Mouse (Mus musculus) c-Kit-negative CD71-positive TER-119-positive erythroid progenitor cells, embryonic 14.5 days (primary cell): ENCODE results near the gene Tcl1.
"Not testable (repeated sequence)": the region's sequence is repeated elsewhere in the genome, so short reads cannot be mapped to it uniquely, and the experiment has no call there.

ENCODE experiments used
- DNase-seq: peaks from one replicate; pipeline ENCODE4 v3.0.0-alpha.2; 2013; ENCODE audit warnings: low read depth, low spot score

Tcl1 gene

DNA sequence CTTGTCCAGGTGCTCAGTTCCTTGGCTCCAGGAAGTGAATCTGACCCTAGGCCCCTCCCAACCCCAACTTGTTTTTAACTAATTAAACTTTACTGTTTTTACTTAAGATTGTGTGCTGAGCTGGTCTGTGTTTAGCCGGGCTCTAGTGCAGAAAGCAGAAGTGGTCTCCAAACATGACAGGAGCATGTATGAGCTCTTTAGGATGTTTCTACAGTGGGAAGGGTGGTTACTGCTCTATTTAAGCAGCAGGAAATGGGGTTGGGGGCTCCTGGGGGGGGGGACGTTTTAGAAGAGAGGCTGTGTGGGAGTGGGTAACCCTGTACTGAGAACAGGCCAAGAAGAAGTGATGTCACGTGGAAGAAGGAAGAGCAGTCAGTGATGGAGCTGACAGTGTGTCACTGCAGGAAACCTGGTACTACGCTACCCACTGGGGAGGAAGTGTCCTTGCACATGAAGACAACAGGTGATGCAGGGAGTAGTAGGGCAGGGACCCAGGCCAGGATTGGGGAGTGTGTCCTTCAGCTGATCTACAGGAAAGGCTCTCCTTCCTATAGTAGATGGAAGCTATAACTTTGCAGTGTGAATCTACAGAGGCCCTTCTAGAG, 41.5 kb downstream of the Tcl1 start:
- DNase-seq = not testable (repeated sequence)

DNA sequence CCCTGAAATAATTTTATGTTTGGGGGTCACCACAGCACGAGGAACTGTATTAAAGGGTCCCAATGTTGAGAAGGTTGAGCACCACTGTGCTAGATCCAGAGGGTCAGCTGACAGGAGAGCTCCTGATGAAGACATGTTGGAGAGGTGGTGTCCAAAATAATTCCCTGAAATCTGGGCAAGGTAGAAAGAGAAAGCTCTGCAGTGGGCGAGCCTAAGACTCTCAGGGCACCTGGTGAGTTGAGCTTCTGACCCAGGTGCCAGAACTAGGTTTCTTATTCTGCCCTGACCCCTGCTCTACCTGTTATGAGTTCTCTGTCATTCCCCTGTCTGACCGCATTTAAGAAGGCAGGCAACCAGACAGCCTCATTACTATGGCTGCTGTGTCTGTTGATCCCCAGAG, 46.5 kb downstream of the Tcl1 start, which contains the start of gene Tcl1b5:
TSS of gene Tcl1b5 (plus strand) at position 301 of the 400 bp plus-strand sequence.
- DNase-seq = not testable (repeated sequence)

DNA sequence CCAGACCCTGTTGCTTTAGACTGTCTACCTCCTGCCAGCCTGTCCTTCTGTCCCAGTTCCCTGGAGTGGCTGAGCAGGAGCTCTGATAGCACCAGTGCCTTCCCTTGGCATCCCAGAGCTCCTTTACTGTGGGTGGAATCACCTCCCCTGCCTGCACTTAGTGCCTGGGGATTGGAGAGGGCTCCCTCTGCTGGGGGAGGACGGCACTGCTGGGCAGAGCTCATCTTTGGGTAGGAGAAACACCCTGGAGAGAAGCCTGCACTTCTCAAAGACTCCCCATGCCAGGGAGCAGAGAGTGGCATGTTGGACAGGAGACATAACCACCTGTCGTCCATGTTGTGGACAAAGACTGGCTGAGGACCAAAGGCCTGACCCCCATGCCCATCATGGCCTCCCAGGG, 48.3 kb downstream of the Tcl1 start:
- DNase-seq = not testable (repeated sequence)

DNA sequence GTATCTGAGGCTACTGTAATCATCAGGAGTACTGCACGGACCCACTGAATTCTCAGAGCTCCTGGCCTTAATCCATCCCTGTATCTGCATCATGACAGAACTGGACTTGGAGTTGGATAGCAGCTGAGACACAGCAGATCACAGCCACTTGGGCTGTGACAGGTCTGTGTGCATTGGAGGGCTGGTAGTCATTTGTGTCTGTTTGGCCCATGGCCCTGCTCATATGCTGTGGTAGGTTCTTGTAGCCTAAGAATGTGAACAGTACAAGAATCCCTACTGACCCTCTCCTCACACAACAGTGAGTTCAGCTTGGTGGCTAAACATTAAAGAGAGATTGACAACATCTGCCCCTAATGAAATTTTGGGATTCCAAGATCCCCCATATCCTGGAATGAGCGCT, 49.2 kb downstream of the Tcl1 start:
- no peak for DNase-seq
